Mouse (Mus musculus): ENCODE measurements at regions not wholly inside any gene's neighbourhood (a gene's known extent, or its start where the extent isn't known, plus 50 kb on each side); places are given as distances from the start of the nearest gene placed in this dataset.
A peak's percentile ranks its signal among the peaks of the same experiment; 100 is the strongest.

DNA sequence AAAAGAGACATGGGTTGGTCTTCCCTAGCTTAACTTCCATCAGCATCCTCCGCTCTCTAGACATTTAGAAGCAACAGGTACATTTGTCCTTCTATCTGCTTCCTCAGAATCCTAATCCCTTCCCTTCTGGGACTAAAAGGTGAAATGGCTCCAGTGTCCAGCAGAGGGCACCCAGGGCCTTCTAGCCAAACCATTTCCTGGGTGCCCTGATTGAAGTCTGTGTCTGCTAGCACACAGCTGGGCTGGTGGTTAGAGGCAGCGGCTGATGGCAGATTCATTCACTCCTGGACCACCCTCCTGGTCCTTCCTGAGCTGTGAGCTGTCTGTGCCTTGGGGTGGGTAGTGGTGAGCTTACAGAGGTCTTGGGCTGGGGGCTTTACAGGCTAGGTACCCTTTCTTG is 76.5 kb upstream of the Col13a1 start:
- TF ChIP-seq REST (IDR thresholded peaks at IDR 0.05; ENCODE audit: insufficient read depth, insufficient read length) (no peak), MAX (IDR thresholded peaks at IDR 0.05; ENCODE audit: low read depth) (no peak), CEBPB (IDR thresholded peaks at IDR 0.05; ENCODE audit: insufficient read depth, poor library complexity, severe bottlenecking) (no peak), TCF12 (IDR thresholded peaks at IDR 0.05; ENCODE audit: insufficient read depth, poor library complexity, severe bottlenecking) (no peak), USF1 (IDR thresholded peaks at IDR 0.05; ENCODE audit: low read depth) (no peak), POLR2AphosphoS2 (IDR thresholded peaks at IDR 0.05; ENCODE audit: insufficient read length, low read depth) (no peak), SRF (IDR thresholded peaks at IDR 0.05; ENCODE audit: control insufficient read depth, insufficient read length, low read depth) (no peak), MYOG (IDR thresholded peaks at IDR 0.05; ENCODE audit: control insufficient read depth in 1 of 3, insufficient read depth in 1 of 3, insufficient read length in 2 of 3, low read depth in 2 of 3) (no peak), POLR2A (IDR thresholded peaks at IDR 0.05; ENCODE audit: insufficient read length, low read depth) (no peak), MYOD1 (IDR thresholded peaks at IDR 0.05; ENCODE audit: control insufficient read depth in 1 of 3, insufficient read length in 2 of 3, low read depth in 2 of 3) (no peak), TCF3 (IDR thresholded peaks at IDR 0.05; ENCODE audit: insufficient read length, low read depth) (no peak)
- Histone ChIP-seq H3K4me2 (ENCODE audit: low read depth) (no peak overlapping the region), H3ac (ENCODE audit: control insufficient read depth, insufficient read length) (no peak overlapping the region), H3K27me3 (ENCODE audit: control insufficient read depth, insufficient read depth, insufficient read length) (peaks cover 22% of the 10 kb centered on the region), H3K79me2 (ENCODE audit: control insufficient read depth, insufficient read depth) (no peaks in the 10 kb centered on the region), H3K36me3 (ENCODE audit: control insufficient read depth, insufficient read depth) (no peaks in the 10 kb centered on the region), H3K4me3 (no peak overlapping the region)

DNA sequence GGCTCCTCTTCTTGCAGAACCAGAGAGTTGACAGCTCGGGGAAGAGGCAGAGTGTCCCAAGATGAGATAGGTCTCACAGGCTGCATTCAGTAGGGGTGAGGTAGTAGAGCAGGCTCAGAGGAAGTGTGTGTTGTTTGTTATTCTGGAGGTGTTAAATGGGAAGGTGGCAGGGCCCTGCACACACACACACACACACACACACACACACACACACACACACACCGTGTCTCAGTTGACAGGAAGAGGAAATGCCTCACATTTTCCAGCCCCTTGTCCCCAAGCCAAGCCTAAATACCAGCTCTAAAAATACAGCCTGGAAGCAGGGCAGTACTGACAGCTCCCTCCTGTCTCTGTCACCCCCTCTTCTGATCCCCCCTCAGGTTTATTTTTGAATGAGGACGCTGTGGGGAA is 70.9 kb upstream of the Col13a1 start:
- Histone ChIP-seq H3K4me2 (ENCODE audit: low read depth) (no peak overlapping the region), H3K4me3 (no peak overlapping the region)

DNA sequence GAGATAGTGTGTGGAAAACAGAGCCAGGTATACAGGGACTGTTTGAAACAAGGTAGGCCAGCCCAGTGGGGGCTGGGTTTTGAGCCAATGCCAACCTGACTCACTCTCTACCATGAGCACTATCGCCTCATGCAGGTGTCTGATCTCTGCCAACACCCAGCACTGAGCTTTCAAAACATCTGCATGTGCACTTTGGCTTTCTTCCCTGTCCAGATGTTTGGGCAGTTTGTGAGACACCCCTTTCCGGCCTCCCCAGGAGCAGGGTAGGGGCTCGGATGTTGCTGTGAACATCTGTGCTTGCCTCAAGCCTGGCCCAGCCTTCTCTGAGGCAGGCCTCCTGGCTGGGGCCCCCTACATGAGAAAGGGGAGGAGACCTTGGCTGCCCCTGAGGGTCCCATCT is 65.5 kb upstream of the Col13a1 start:
- H3K36me3 ChIP-seq (ENCODE audit: control insufficient read depth, insufficient read depth), result no peaks in the 10 kb centered on the region
- no peaks in the 10 kb centered on the region for H3K27me3 ChIP-seq (ENCODE audit: control insufficient read depth, insufficient read depth, insufficient read length)

More for the DNA sequence above, 70.9 kb upstream of the Col13a1 start:
- TF ChIP-seq MAX (IDR thresholded peaks at IDR 0.05; ENCODE audit: low read depth) (no peak), POLR2AphosphoS2 (IDR thresholded peaks at IDR 0.05; ENCODE audit: insufficient read length, low read depth) (no peak), MYOG (IDR thresholded peaks at IDR 0.05; ENCODE audit: control insufficient read depth in 1 of 3, insufficient read depth in 1 of 3, insufficient read length in 2 of 3, low read depth in 2 of 3) (no peak), MYOD1 (IDR thresholded peaks at IDR 0.05; ENCODE audit: control insufficient read depth in 1 of 3, insufficient read length in 2 of 3, low read depth in 2 of 3) (no peak), REST (IDR thresholded peaks at IDR 0.05; ENCODE audit: insufficient read depth, insufficient read length) (no peak), E2F4 (IDR thresholded peaks at IDR 0.05; ENCODE audit: insufficient read depth) (no peak), SRF (IDR thresholded peaks at IDR 0.05; ENCODE audit: control insufficient read depth, insufficient read length, low read depth) (no peak)
- Histone ChIP-seq H3K79me2 (ENCODE audit: control insufficient read depth, insufficient read depth) (no peaks in the 10 kb centered on the region), H3K36me3 (ENCODE audit: control insufficient read depth, insufficient read depth) (no peaks in the 10 kb centered on the region), H3K27me3 (ENCODE audit: control insufficient read depth, insufficient read depth, insufficient read length) (no peaks in the 10 kb centered on the region), H3ac (ENCODE audit: control insufficient read depth, insufficient read length) (no peak overlapping the region)

DNA sequence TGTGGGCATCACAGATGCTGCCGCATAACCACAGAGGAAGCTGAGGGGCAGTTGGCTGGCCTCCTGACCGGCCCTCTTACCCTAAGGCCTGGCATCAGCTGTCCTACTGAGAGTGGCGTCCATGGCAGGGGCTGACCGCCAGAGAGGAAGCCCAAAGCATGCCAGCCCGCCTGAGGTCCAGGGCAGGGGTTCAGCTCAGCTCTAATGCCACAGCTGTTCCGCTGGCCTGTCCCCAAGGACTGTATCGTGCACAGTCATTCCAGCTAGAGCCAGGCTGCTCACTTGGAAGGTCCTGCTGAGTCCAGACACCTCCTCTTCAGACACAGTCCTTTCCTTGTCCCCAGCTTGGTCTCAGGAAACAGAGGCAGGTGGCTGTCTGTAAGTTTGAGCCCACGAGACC is 61.0 kb upstream of the Col13a1 start:
- Histone ChIP-seq H3ac (ENCODE audit: control insufficient read depth, insufficient read length) (no peak overlapping the region), H3K4me2 (ENCODE audit: low read depth) (no peak overlapping the region), H3K79me2 (ENCODE audit: control insufficient read depth, insufficient read depth) (no peaks in the 10 kb centered on the region), H3K36me3 (ENCODE audit: control insufficient read depth, insufficient read depth) (no peaks in the 10 kb centered on the region), H3K27me3 (ENCODE audit: control insufficient read depth, insufficient read depth, insufficient read length) (no peaks in the 10 kb centered on the region), H3K4me3 (no peak overlapping the region)
- TF ChIP-seq SRF (IDR thresholded peaks at IDR 0.05; ENCODE audit: control insufficient read depth, insufficient read length, low read depth) (no peak), MYOG (IDR thresholded peaks at IDR 0.05; ENCODE audit: control insufficient read depth in 1 of 3, insufficient read depth in 1 of 3, insufficient read length in 2 of 3, low read depth in 2 of 3) (no peak), REST (IDR thresholded peaks at IDR 0.05; ENCODE audit: insufficient read depth, insufficient read length) (no peak), MYOD1 (IDR thresholded peaks at IDR 0.05; ENCODE audit: control insufficient read depth in 1 of 3, insufficient read length in 2 of 3, low read depth in 2 of 3) (peak in 1 of 3 experiments; percentile 33)

More for the DNA sequence above, 65.5 kb upstream of the Col13a1 start:
- H3ac ChIP-seq (ENCODE audit: control insufficient read depth, insufficient read length), result no peak overlapping the region
- TF ChIP-seq MYOG (IDR thresholded peaks at IDR 0.05; ENCODE audit: control insufficient read depth in 1 of 3, insufficient read depth in 1 of 3, insufficient read length in 2 of 3, low read depth in 2 of 3) (no peak), CEBPB (IDR thresholded peaks at IDR 0.05; ENCODE audit: insufficient read depth, poor library complexity, severe bottlenecking) (no peak), MAX (IDR thresholded peaks at IDR 0.05; ENCODE audit: low read depth) (no peak), E2F4 (IDR thresholded peaks at IDR 0.05; ENCODE audit: insufficient read depth) (no peak), SRF (IDR thresholded peaks at IDR 0.05; ENCODE audit: control insufficient read depth, insufficient read length, low read depth) (no peak), TCF12 (IDR thresholded peaks at IDR 0.05; ENCODE audit: insufficient read depth, poor library complexity, severe bottlenecking) (no peak), REST (IDR thresholded peaks at IDR 0.05; ENCODE audit: insufficient read depth, insufficient read length) (no peak), USF1 (IDR thresholded peaks at IDR 0.05; ENCODE audit: low read depth) (no peak)
- H3K4me2 ChIP-seq (ENCODE audit: low read depth), result no peak overlapping the region
- H3K4me3 ChIP-seq, result no peak overlapping the region
- H3K79me2 ChIP-seq (ENCODE audit: control insufficient read depth, insufficient read depth), result no peaks in the 10 kb centered on the region

DNA sequence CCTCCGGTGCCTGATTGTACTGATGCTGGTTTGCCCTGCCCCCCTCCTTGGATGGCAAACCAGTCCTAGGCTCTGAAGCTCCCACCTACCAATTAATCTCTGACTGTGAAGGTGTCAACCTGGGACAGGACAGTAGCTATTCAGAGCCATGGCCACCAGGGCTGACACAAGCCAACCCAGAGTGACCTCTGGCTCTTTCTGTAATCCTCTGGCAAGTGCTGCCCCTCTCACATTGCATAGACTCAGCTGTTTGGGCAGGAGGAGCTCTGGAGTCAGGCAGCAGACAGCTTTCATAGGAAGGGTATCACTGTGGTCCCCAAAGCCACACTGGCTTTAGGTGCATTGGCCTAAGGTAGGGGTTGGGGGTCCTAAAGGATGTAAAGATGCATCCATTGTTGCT is 59.7 kb upstream of the Col13a1 start:
- H3K4me2 ChIP-seq (ENCODE audit: low read depth), result no peak overlapping the region
- H3ac ChIP-seq (ENCODE audit: control insufficient read depth, insufficient read length), result no peak overlapping the region
- no peaks in the 10 kb centered on the region for H3K79me2 ChIP-seq (ENCODE audit: control insufficient read depth, insufficient read depth)
- H3K4me3 ChIP-seq, result no peak overlapping the region
- H3K27me3 ChIP-seq (ENCODE audit: control insufficient read depth, insufficient read depth, insufficient read length), result no peaks in the 10 kb centered on the region
- H3K36me3 ChIP-seq (ENCODE audit: control insufficient read depth, insufficient read depth), result no peaks in the 10 kb centered on the region
- TF ChIP-seq CEBPB (IDR thresholded peaks at IDR 0.05; ENCODE audit: insufficient read depth, poor library complexity, severe bottlenecking) (no peak), REST (IDR thresholded peaks at IDR 0.05; ENCODE audit: insufficient read depth, insufficient read length) (no peak), POLR2AphosphoS2 (IDR thresholded peaks at IDR 0.05; ENCODE audit: insufficient read length, low read depth) (no peak), SRF (IDR thresholded peaks at IDR 0.05; ENCODE audit: control insufficient read depth, insufficient read length, low read depth) (no peak), MAX (IDR thresholded peaks at IDR 0.05; ENCODE audit: low read depth) (no peak), E2F4 (IDR thresholded peaks at IDR 0.05; ENCODE audit: insufficient read depth) (no peak), TCF12 (IDR thresholded peaks at IDR 0.05; ENCODE audit: insufficient read depth, poor library complexity, severe bottlenecking) (no peak), TCF3 (IDR thresholded peaks at IDR 0.05; ENCODE audit: insufficient read length, low read depth) (no peak), POLR2A (IDR thresholded peaks at IDR 0.05; ENCODE audit: insufficient read length, low read depth) (no peak), MYOG (IDR thresholded peaks at IDR 0.05; ENCODE audit: control insufficient read depth in 1 of 3, insufficient read depth in 1 of 3, insufficient read length in 2 of 3, low read depth in 2 of 3) (no peak), USF1 (IDR thresholded peaks at IDR 0.05; ENCODE audit: low read depth) (no peak), MYOD1 (IDR thresholded peaks at IDR 0.05; ENCODE audit: control insufficient read depth in 1 of 3, insufficient read length in 2 of 3, low read depth in 2 of 3) (no peak)
